Mouse (Mus musculus) spleen, postnatal 14 days (tissue): ENCODE data around the gene Ptch1.

Source experiments
- DNase-seq, 2 experiments: peaks; one replicate each; pipeline ENCODE4 v3.0.0; 2021 to 2022; ENCODE audit warnings: low spot score in 2 of 2

Ptch1 gene

GRCm38 (mm10) chr13:63534981-63535380 is 38.4 kb downstream of the Ptch1 start:
- no peak for DNase-seq

DNA sequence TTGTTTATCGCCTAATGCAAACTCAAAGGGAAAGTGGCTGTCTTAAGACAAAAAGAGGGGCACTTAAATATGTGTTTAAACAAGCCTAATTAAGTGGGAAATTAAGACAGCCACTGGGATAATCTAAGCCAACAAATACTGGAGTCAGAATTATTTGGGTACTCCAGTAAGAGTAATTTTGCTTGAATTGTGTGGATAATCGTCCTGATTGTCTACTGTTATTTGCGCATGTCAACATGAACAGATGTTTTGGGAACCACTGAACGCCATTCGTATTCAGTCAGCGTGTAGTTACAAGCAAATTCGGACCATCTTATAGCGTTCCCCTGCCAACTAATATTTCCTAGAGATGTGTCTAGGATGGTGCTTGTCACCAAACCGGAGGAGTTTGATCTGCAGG is 42.5 kb downstream of the Ptch1 start:
- no peak for DNase-seq

GRCm38 (mm10) chr13:63530371-63530764 is 43.0 kb downstream of the Ptch1 start:
- DNase-seq = no peak

GRCm38 (mm10) chr13:63529602-63530370 is 43.6 kb downstream of the Ptch1 start:
- DNase-seq = no peak

DNA sequence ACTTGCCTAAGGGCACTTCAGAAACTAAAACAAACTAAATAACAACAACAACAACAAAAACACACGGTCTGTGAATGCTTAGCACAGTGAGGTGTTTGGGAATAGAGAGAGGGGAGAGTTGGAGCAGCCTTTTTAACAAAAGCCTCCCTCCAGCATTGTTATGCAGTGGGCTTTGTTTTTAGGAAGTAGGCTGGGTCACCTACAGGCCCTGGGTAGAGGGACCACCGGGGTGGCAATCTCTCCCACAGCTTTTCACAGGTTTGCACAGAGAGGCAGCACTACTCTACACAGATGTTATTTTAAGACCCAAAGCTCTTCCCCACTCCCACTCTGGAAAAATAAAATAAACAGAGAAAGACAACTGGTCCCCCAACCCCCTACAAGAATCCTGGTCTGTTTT is 44.5 kb downstream of the Ptch1 start:
- no peak for DNase-seq

DNA sequence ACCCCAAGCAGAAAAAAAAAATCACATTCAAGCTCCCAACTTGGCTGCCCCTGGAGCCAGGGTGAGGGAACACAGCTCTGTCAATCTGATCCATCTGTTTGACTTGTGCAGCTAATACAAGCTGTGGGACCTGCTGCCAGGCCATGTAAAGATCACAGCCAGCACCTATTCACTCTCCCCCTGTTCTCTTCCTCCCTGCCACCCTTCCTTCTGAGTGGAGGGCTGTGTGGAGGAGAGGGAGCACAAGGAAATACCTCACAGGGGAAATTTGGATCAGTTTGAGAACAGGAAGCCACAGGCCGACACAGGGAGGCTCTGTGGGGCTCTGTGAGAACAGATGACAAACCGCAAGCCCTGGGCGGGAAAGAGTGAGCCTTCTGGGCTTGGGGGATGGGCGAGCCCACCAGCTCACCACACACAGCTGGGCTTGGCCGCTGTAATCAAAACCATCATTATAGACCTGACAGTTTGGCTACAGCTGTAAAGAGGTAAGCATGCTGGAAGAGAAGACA is 45.2 kb downstream of the Ptch1 start:
- peak; percentile 12 to 23 for DNase-seq

DNA sequence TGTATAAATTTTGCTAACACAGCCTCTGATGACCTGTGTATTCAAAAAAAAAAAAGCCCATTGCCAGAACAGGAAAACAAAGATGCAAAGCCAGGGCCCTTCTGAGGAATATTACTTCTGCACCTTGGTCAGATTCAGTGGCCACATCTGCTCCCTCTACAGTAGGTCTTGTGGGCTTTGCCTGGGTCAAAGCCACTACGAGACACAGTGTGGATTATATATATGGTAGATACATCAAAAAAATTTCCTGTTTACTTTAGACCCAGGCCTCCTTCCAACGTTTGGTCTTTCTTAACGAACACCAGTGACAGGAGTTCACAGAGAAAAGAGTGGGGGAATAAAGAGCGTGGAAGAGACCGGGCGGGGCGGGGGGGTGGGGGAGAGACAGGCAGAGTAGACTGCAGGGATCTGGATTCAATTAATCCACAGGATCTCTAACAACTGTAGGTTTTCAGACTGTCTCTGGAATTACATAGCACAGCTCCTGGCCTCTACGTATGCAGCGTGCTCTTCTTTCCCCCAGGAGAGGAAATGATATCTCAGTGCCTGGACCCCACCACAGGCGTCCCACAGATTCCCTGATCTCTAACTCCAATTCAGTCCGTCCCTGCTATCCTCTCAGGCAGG is 47.7 kb downstream of the Ptch1 start:
- no peak for DNase-seq

- no peak for DNase-seq
These were observed 48.5 kb downstream of the Ptch1 start for GRCm38 (mm10) chr13:63524608-63525570.

DNA sequence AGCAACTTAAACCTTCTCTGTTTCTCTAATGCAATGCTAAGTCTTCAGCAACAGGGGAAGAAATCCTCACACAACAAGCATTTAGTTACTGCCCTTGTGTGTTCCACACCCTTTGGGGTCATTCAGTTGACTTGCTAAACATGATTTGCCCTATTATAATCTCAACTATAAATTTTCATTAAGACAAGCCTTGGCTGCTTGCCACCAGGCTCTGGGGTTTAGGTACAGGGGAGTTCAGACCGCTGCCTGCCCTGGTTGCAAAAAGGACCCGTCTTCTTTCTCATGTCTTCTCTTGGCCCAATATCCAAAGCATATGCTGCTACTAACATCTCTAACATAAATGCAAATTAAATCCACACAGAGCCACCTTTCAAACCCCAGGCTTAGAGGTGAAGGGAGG is 49.3 kb downstream of the Ptch1 start:
- DNase-seq = no peak

DNA sequence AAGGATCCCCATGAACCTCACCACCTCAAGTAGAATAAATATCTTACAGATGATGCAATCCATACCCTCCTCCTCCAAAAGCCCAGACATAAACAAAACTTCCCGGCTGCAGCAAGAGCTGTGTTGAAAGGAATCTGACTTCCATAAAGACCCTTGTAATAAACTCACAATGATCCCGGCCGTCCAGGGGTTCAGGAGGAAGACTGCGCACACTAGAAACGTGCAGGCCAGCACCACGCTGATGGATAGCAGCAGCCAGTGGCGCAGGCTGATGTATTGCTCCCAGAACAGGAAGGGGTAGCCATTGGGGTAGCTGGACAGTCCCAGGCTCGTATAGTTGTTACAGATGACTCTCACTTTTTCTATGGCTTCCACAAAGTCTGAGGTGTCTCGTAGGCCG is 50.6 kb downstream of the Ptch1 start:
- no peak for DNase-seq

- no peak for DNase-seq
These were observed 53.3 kb downstream of the Ptch1 start for GRCm38 (mm10) chr13:63520110-63520509.

DNA sequence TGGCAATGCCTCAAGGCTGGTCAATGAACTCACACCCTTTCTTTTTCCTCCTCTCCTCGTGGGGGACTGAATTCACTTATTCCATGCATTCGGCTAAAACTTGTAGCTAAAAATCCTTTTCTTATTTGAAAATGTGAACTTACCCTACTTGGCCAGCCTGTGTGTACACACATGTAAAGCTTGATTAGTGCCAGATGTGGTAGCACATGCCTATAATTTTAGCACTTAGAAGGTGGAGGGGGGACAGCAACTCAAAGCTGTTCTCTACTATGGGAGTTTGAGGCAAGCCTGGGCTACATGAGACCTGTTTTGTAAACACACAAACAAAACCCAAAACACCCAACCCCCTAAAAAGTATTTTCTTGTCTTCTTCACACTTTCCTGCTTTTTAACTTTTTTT is 56.9 kb downstream of the Ptch1 start:
- no peak for DNase-seq

GRCm38 (mm10) chr13:63515542-63515941 is 57.9 kb downstream of the Ptch1 start:
- DNase-seq = no peak

- DNase-seq = no peak
These were observed 58.5 kb downstream of the Ptch1 start for GRCm38 (mm10) chr13:63514931-63515360.

- no peak for DNase-seq
These were observed 59.9 kb downstream of the Ptch1 start for GRCm38 (mm10) chr13:63513374-63514098.

DNA sequence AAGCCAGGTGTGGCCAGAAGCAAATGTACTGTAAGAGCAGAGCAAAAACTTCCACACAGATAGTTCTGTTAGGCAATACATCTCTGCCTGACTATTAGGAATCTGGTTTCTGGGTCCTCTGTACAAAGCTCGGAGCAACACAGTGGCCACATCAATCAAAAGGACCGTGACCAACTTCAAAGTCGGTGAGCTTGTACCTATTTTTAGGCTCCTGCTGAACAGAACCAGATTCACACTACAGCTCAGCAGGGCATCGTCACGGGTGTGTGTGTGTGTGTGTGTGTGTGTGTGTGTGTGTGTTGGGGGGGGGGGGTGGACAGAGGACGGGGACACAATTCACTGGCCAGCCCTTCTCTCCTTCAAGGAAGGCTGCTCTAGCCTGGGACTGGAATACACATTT is 61.0 kb downstream of the Ptch1 start:
- no peak for DNase-seq

- DNase-seq = no peak
These were observed 65.6 kb downstream of the Ptch1 start for GRCm38 (mm10) chr13:63507821-63508220.

- DNase-seq = no peak
These were observed 66.3 kb downstream of the Ptch1 start for GRCm38 (mm10) chr13:63507001-63507556.

- no peak for DNase-seq
These were observed 67.0 kb downstream of the Ptch1 start for GRCm38 (mm10) chr13:63506364-63506763.

DNA sequence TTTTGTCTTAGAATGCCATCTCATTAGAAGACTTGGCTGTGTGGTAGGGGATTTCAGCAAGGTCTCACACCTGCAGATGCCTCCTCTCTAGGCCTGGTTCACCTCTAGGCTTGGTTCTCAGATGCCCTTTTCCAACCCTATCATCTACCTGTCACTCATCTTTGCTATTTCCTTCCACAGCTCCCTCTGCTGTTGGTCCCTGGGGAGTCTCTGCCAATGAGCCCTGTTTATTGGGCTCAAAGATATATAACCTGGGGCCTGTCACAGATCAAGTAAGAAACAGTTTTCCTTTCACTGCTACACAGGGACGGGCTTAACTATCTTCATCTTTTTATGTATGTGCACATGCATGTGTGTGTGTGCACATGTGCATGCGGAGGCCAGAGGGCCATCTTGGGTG is 71.0 kb downstream of the Ptch1 start:
- DNase-seq = no peak

DNA sequence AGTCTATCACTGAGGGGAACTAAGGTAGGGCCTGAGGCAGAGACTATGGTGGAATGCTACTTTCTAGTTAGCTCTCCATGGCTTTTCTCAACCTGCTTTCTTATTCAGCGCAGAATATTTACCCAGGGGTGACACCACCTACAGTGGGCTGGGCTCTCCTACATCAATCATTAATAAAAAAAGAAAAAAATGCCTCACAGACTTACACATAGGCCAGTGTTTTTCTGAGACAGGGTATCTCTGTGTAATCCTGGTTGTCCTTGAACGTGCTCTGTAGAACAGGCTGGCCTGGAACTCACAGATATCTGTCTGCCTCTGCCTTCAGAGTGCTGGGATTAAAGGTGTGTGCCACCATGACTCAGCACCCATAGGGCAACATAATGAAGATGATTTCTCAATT is 73.9 kb downstream of the Ptch1 start:
- DNase-seq = no peak
